Mouse (Mus musculus) Muller cell, postnatal 12 days (primary cell): ENCODE data around the gene Fgl2.
"Not testable (repeated sequence)": the region's sequence is repeated elsewhere in the genome, so short reads cannot be mapped to it uniquely, and the experiment has no call there.

Experiments
- DNase-seq: peaks from one replicate; pipeline ENCODE4 v3.0.0-alpha.2; 2015; ENCODE audit errors: inconsistent ontology term

Gene Fgl2

DNA sequence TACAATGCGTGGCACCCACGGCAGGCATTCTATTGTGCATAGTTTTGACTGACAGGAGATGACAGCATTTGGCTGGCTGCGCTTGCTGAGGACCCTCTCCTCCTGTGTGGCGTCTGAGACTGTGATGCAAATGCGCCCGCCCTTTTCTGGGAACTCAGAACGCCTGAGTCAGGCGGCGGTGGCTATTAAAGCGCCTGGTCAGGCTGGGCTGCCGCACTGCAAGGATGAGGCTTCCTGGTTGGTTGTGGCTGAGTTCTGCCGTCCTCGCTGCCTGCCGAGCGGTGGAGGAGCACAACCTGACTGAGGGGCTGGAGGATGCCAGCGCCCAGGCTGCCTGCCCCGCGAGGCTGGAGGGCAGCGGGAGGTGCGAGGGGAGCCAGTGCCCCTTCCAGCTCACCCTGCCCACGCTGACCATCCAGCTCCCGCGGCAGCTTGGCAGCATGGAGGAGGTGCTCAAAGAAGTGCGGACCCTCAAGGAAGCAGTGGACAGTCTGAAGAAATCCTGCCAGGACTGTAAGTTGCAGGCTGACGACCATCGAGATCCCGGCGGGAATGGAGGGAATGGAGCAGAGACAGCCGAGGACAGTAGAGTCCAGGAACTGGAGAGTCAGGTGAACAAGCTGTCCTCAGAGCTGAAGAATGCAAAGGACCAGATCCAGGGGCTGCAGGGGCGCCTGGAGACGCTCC, at the start of gene Fgl2:
TSS of gene Fgl2 (plus strand) at position 150 of the 687 bp plus-strand sequence.
- DNase-seq = peak; percentile 67

DNA sequence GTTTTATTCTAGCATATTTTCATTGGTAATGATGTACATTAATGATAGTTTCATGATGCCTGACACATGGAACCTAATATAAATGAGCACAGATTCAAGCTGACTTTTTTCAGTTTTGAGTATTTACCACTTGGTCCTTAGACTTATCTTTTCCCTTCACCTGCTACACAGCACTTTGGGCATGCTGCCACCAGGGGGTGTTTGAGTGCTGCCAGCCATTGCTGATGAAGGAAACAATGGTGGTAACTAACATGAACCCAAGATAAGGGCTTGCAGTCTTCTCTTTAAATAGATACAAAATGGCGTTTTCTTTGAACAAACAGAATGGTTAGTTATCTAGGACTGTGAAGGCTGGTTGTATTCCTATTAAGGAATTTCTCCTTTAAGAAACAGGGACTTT, 45.9 kb upstream of the Fgl2 start:
- DNase-seq = peak; percentile 42

- DNase-seq = no peak
Observed at GRCm38 (mm10) chr5:21328560-21328959, 43.9 kb upstream of the Fgl2 start.

DNA sequence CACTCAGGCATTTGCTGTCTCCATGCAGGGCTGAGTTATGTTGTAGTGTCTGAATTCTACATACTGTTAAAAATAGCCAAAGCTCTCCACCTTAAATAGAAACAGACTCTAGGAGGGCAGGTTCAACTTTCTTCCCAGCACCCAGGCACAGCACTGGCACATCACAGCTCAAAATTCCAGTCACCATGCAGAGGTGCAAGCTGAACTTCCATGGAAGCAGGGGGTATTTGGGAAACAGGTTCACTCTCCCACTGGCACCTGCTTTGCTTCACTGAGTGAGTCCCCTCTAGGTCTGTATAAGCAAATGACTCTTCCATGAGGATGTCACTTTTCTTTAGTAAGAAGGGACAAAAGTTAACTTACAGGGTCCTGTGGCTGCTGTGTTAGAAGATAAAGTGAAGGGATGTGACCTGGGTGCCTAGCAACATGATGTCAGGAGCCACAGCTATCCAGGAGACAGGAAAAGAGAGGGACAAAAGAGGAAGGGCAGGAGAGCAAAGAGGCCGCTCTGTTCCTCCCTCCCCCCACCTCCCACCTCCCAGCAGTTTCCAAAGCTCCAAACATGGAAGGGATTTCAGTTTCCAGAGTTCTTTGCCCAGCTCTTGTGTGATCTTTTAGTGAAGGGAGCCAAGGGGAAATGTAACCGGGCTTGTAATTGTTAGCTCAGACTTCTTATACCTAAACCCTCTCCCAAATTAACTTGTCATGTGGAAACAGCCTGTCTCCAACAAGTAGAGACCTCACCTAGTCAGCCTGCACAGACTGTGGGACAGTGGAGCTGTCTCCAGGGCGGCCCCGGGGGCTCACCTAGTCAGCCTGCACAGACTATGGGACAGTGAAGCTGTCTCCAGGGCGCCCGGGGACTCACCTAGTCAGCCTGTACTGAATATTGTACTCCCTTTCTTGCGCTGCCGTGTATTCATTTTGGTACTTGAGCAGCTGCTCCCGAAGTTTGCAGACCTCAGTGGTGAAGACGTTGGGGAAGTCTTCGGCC, 42.5 kb upstream of the Fgl2 start:
- DNase-seq = no peak

- DNase-seq = no peak
Observed at GRCm38 (mm10) chr5:21331656-21332055, 40.8 kb upstream of the Fgl2 start.

- DNase-seq = no peak
Observed at GRCm38 (mm10) chr5:21332119-21332518, 40.3 kb upstream of the Fgl2 start.

GRCm38 (mm10) chr5:21342265-21342664, 30.2 kb upstream of the Fgl2 start:
- not testable (repeated sequence) for DNase-seq

- peak; percentile 39 for DNase-seq
Observed at GRCm38 (mm10) chr5:21348366-21348765, 24.1 kb upstream of the Fgl2 start.

- no peak for DNase-seq
Observed at GRCm38 (mm10) chr5:21351678-21352077, 20.8 kb upstream of the Fgl2 start.

DNA sequence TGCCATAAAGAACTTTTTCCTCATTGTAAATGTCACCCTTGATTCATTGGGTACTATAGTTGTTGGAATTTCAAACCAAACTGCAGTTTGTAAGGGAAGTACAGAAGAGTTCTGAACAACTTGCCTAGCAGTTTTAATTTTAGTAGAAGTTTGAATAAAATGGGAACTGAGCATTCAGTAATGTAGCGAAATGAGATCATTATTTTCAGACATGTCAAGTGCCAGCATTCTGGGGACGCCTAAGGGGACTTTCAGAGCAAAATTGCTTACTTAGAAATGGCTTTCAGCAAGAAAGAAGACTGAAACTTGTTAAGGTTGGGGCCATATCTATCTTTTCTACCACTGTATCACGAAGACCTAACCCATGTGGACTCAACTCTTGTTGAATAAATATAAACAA, 13.8 kb upstream of the Fgl2 start:
- DNase-seq = no peak

GRCm38 (mm10) chr5:21363343-21363742, 9.1 kb upstream of the Fgl2 start:
- no peak for DNase-seq

GRCm38 (mm10) chr5:21366338-21367053, 5.9 kb upstream of the Fgl2 start:
- no peak for DNase-seq

- DNase-seq = no peak
Observed at GRCm38 (mm10) chr5:21367514-21367913, 4.9 kb upstream of the Fgl2 start.

DNA sequence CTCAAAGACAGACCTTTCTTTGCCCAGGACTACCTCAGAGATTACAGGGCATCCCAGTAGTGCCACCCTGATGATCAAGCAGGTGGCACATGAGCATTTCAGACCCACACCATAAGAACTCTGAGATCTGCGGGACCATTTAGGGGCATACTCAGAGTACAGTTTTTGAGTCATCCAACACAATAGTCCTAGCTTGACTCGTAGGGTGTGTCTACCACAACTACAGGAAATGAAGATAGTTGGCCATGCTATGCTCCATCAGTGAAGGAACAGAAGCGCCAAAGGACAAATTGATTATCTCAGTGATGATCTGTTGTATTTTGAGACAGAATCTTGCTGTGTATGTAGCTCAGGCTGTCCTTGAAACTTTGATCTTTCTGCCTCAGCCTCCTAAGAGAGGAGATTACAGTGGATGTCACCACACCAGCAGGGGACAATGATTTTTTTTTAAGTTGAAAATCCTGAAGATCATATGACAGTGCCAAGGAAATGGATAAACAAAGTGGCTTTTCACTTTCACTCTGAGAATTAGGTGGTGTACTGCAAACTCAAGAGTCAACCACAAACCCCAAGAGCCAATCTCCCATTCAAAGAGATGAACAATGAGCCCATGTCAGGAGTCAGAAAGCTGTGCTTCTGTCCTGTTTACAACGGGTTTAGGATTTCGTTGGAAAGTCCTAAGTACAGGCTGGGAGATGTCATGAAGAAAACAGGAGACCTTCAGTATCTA, 2.1 kb upstream of the Fgl2 start:
- no peak for DNase-seq

- no peak for DNase-seq
Observed at GRCm38 (mm10) chr5:21371920-21372319, 522 bp upstream of the Fgl2 start.

DNA sequence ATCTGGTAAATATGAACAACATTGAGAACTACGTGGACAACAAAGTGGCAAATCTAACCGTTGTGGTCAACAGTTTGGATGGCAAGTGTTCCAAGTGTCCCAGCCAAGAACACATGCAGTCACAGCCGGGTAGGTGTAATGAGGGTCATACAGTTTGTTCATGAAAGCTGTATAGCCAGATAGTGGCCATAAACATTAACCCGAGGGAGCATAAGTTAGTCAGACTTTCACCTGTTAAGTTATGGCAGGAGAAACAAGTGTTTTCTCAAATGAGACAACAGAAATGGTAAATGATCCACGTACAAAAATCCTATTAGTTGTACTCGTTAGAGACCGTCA, 707 bp downstream of the Fgl2 start:
- no peak for DNase-seq

- DNase-seq = no peak
Observed at GRCm38 (mm10) chr5:21376935-21377334, 4.5 kb downstream of the Fgl2 start.

- DNase-seq = no peak
Observed at GRCm38 (mm10) chr5:21378397-21378796, 6.0 kb downstream of the Fgl2 start.

GRCm38 (mm10) chr5:21381986-21382385, 9.5 kb downstream of the Fgl2 start:
- no peak for DNase-seq

GRCm38 (mm10) chr5:21382678-21383077, 10.2 kb downstream of the Fgl2 start:
- DNase-seq = no peak

- DNase-seq = no peak
Observed at GRCm38 (mm10) chr5:21383392-21384251, 11.2 kb downstream of the Fgl2 start.
